Mouse (Mus musculus) heart, postnatal 25 days (tissue): ENCODE results near the gene Il3. TPM values are rescaled to one million over a fixed set of nuclear protein-coding genes. Genes with fewer than 3 reads are reported as not detected.

ENCODE experiments used
- DNase-seq: peaks from one replicate; pipeline ENCODE4 v3.0.0; 2022; ENCODE audit warnings: low spot score
- intact Hi-C: fragments of 180-260 bp; cut with DNase I; formaldehyde crosslinking; loops from one replicate; pipeline ENCODE4 v1.15.1; 2025
- total RNA-seq, 2 experiments: library from RNA; stranded (reverse); gene quantifications; 2 replicates each; pipeline ENCODE4 v1.2.3; 2021

The Il3 gene
- total RNA-seq, 2 experiments from 2014 or later = not detected

DNA sequence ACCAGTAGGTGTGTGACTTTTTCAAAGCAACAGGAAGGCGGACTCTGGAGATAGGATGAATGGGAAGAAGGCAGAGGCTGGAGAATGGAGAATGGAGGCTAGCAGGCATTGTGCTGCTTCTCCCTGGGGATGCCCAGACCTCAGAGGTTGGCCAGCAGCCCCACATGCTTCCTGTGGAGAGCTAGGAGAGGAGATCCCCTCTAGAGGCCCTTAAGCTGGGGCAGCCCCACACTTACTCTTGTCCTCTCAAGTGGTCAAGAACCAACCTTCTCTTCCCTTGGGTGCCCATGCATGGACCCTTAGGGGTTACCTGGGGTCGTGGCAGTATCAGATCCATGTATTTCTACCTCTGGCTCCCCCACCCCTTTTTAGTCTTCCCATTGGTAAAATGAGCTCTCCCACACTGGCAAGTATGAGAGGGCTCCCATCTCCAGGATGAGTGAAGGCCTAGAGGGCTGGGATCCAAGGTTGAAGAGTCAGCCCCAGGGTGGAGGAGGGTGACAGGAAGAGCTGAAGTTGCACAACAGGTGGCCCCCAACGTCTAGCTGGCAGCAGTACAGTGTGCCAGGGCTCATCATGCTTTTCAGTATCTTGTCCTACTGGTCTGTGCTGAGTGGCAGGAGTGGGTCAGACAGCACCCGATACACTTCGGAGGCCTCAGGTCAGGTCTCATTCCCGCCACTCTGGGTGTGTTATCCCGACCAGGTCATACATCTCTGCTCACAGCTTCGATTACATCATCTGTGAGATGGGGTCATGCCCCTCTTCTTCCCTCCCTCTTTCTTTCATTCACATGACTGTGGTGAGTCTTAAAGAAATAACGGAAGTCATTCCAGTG is 43.2 kb downstream of the Il3 start:
- intact Hi-C loops = no loop called here
- DNase-seq = no peak

GRCm38 (mm10) chr11:54219903-54220740 is 47.0 kb downstream of the Il3 start:
- intact Hi-C loops = no loop called here
- no peak for DNase-seq

DNA sequence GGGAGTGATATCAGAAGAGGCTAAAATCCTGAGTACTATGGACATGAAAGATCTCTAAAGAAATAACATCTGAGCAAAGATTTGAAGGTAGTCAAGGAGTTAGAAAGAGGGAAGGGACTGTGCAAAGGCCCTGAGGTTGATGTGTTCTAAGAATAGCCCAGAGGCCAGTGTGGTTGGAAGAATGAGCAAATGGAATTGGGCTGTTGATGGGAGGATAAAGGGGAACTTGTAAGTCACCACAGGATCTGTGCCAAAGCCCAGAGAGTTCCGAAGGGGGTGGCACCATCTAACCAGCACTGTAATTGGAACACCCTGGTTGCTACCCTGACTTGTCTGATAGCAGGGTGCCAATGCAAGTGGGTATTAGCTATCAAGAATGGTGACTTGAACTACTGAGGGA is 47.9 kb downstream of the Il3 start:
- DNase-seq = no peak
- intact Hi-C loops = no loop called here

DNA sequence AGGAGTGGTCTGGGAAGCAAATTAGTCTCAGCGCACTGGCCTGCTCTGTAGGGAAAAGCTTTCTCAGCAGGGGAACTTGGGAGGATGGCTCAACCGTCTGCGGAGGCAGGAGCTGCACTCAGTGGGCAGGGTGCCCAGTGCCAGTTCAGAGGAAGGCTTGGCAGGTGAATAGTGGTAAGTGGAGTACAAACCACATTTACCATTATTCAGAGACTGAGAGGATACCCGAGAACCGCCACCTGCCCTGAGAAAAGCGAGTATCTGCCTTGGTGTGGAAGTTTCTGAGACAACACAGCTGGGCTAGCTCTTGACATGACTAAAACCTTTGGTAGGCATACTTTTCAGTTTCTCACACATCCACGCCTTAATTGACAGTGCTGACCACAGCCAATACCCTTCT is 49.7 kb downstream of the Il3 start:
- intact Hi-C loops = no loop called here
- DNase-seq = no peak

- intact Hi-C loops = no loop called here
- no peak for DNase-seq
Observed at GRCm38 (mm10) chr11:54216091-54216490, 51.0 kb downstream of the Il3 start.

Other genes with a start within 250 kb of the Il3 start
- gene Slc22a4, start 239.2 kb downstream of the Il3 start, total RNA-seq = 1 to 10 TPM; 5.0 to 5.7 TPM
- 10 to 100 TPM; 34.4 to 42.1 TPM for gene Pdlim4, start 198.3 kb downstream of the Il3 start, total RNA-seq
- 10 to 100 TPM; 56.6 to 61.7 TPM for gene P4ha2, start 167.2 kb downstream of the Il3 start, total RNA-seq
- gene Csf2, start 17.6 kb downstream of the Il3 start, total RNA-seq = not detected
- 1 to 10 TPM; 3.2 to 3.4 TPM for gene Acsl6, start 36.5 kb upstream of the Il3 start, total RNA-seq
- gene Meikin, start 103.4 kb upstream of the Il3 start, total RNA-seq = not detected
- gene Fnip1, start 170.9 kb upstream of the Il3 start, total RNA-seq = 10 to 100 TPM; 33.0 to 37.8 TPM